Mouse (Mus musculus) heart, postnatal 14 days (tissue): Measurements from ENCODE around the gene En2. TPM values are rescaled to one million over a fixed set of nuclear protein-coding genes. Genes with fewer than 3 reads are reported as not detected.

Experiments
- DNase-seq, 2 experiments: peaks; one replicate each; pipeline ENCODE4 v3.0.0; 2021 to 2022
- intact Hi-C: fragments of 180-260 bp; cut with DNase I; formaldehyde crosslinking; loops from one replicate; pipeline ENCODE4 v1.15.1; 2025
- total RNA-seq, 2 experiments: library from RNA; stranded (reverse); gene quantifications; 2 replicates each; pipeline ENCODE4 v1.2.3; 2021

En2 gene
- total RNA-seq, 2 experiments from 2014 or later: not detected

GRCm38 (mm10) chr5:28219596-28219995 is 54.1 kb downstream of the En2 start:
- no peak for DNase-seq
- intact Hi-C loops: no loop called here

Other genes starting within 250 kb of the En2 start
- gene Insig1, start 94.3 kb upstream of the En2 start, total RNA-seq: 10 to 100 TPM; 14.2 to 14.7 TPM
- not detected for gene Cnpy1, start 80.1 kb downstream of the En2 start, total RNA-seq
- 10 to 100 TPM; 33.7 to 39.7 TPM for gene Rbm33, start 151.4 kb downstream of the En2 start, total RNA-seq